Mouse (Mus musculus) left cerebral cortex, postnatal 36 days (tissue): ENCODE results near the gene A830031A19Rik. TPM values are rescaled to one million over a fixed set of nuclear protein-coding genes. Genes with fewer than 3 reads are reported as not detected.
A peak's percentile ranks its signal among the peaks of the same experiment; 100 is the strongest.

Experiments
- DNase-seq, 2 experiments: peaks; one replicate each; pipeline ENCODE4 v3.0.0; 2021 to 2022; ENCODE audit warnings: low spot score in 2 of 2, mixed read lengths in 1 of 2
- intact Hi-C: fragments of 180-260 bp; cut with DNase I; formaldehyde crosslinking; loops from one replicate; pipeline ENCODE4 v1.15.1; 2025
- microRNA-seq: library from miRNA; unstranded; fragments of <30 nt; microRNA quantifications from one replicate; pipeline ENCODE4 v1.2.0, GENCODE M21; 2022
- total RNA-seq, 2 experiments: library from RNA; stranded (reverse); gene quantifications; 2 replicates each; pipeline ENCODE4 v1.2.3; 2021

The A830031A19Rik gene
- total RNA-seq, 2 experiments from 2014 or later, result 1.3 to 1.5 TPM

GRCm38 (mm10) chr11:24049226-24050031 is 25.4 kb downstream of the A830031A19Rik start:
- peak; percentile 82 to 84 for DNase-seq
- intact Hi-C loops, result loop anchor here (2.0 kb wide), 2 partner anchors 71 to 1251 kb away; no protein-coding TSS in a partner anchor

- peak in 1 of 2 experiments; percentile 54 for DNase-seq
- intact Hi-C loops, result no loop called here
Observed at GRCm38 (mm10) chr11:24044025-24044424, 30.8 kb downstream of the A830031A19Rik start.

GRCm38 (mm10) chr11:24020760-24021159 is 54.1 kb downstream of the A830031A19Rik start:
- no peak for DNase-seq
- intact Hi-C loops, result no loop called here

- no peak for DNase-seq
- intact Hi-C loops, result no loop called here
Observed at GRCm38 (mm10) chr11:24018783-24019182, 56.1 kb downstream of the A830031A19Rik start.

- intact Hi-C loops, result no loop called here
- DNase-seq, result no peak
Observed at GRCm38 (mm10) chr11:24016647-24017179, 58.1 kb downstream of the A830031A19Rik start.

GRCm38 (mm10) chr11:24016049-24016448 is 58.8 kb downstream of the A830031A19Rik start:
- DNase-seq, result no peak
- intact Hi-C loops, result no loop called here

GRCm38 (mm10) chr11:24014642-24015041 is 60.2 kb downstream of the A830031A19Rik start:
- no peak for DNase-seq
- intact Hi-C loops, result no loop called here

- intact Hi-C loops, result no loop called here
Observed at GRCm38 (mm10) chr11:24012301-24012700, 62.6 kb downstream of the A830031A19Rik start.

GRCm38 (mm10) chr11:24008976-24009375 is 65.9 kb downstream of the A830031A19Rik start:
- intact Hi-C loops, result no loop called here
- no peak for DNase-seq

More at GRCm38 (mm10) chr11:24012301-24012700, 62.6 kb downstream of the A830031A19Rik start:
- no peak for DNase-seq

GRCm38 (mm10) chr11:24008244-24008643 is 66.6 kb downstream of the A830031A19Rik start:
- DNase-seq, result no peak
- intact Hi-C loops, result no loop called here

- DNase-seq, result peak; percentile 68 to 79
- intact Hi-C loops, result no loop called here
Observed at GRCm38 (mm10) chr11:24005445-24006156, 69.3 kb downstream of the A830031A19Rik start.

GRCm38 (mm10) chr11:24000675-24001074 is 74.2 kb downstream of the A830031A19Rik start:
- intact Hi-C loops, result no loop called here
- DNase-seq, result no peak

Small RNAs within 50 kb of the gene (microRNA-seq; reads per million reads assigned to microRNA genes)
- gene Gm44381, result not detected

Other genes starting within 250 kb of the A830031A19Rik start
- gene Papolg, start 179.8 kb downstream of the A830031A19Rik start, total RNA-seq, result 10 to 100 TPM; 17.6 to 22.8 TPM
- 100 to 1,000 TPM; 100 to 116 TPM for gene Bcl11a, start 3.0 kb upstream of the A830031A19Rik start, total RNA-seq